Mouse (Mus musculus): ENCODE data around the gene N4bp3. TPM values are rescaled to one million over a fixed set of nuclear protein-coding genes. Genes with fewer than 3 reads are reported as not detected.
"Not testable (repeated sequence)": the region's sequence is repeated elsewhere in the genome, so short reads cannot be mapped to it uniquely, and the experiment has no call there.

Gene N4bp3
- polyA plus RNA-seq, 1 experiment from 2014 or later = 20.7 TPM

GRCm38 (mm10) chr11:51677737-51678418, 27.2 kb upstream of the N4bp3 start:
- H3K4me3 ChIP-seq (replicated peaks; ENCODE audit: low read length) = no peak overlapping the region
- no peaks in the 10 kb centered on the region for H3K9me3 ChIP-seq (replicated peaks; ENCODE audit: control insufficient read depth, low read length)
- H3K27me3 ChIP-seq (ENCODE audit: control insufficient read depth, insufficient read depth, low read length) = no peaks in the 10 kb centered on the region
- 53% methylated on average over 6 of the region's 6 CpGs for WGBS
- no peak overlapping the region for H3K4me2 ChIP-seq (ENCODE audit: low read depth, low read length)
- ATAC-seq (ENCODE audit: insufficient read depth, low FRiP score) = no peak
- H3K9ac ChIP-seq (ENCODE audit: low read length) = no peak overlapping the region
- 0 out of 2 replicates have a peak, but pooled peaks cover 3% of the 10 kb centered on the region for H3K4me1 ChIP-seq (ENCODE audit: control insufficient read depth, insufficient read depth, low read length)
- H3K27ac ChIP-seq (ENCODE audit: low read length) = no peak overlapping the region
- no peaks in the 10 kb centered on the region for H3K36me3 ChIP-seq (ENCODE audit: control insufficient read depth, insufficient read depth, low read length)

GRCm38 (mm10) chr11:51675386-51675785, 24.7 kb upstream of the N4bp3 start:
- no peak for ATAC-seq (ENCODE audit: insufficient read depth, low FRiP score)
- no peaks in the 10 kb centered on the region for H3K4me1 ChIP-seq (ENCODE audit: control insufficient read depth, insufficient read depth, low read length)
- H3K27me3 ChIP-seq (ENCODE audit: control insufficient read depth, insufficient read depth, low read length) = no peaks in the 10 kb centered on the region
- no peak overlapping the region for H3K4me3 ChIP-seq (replicated peaks; ENCODE audit: low read length)
- H3K27ac ChIP-seq (ENCODE audit: low read length) = no peak overlapping the region
- no peaks in the 10 kb centered on the region for H3K9me3 ChIP-seq (replicated peaks; ENCODE audit: control insufficient read depth, low read length)
- H3K4me2 ChIP-seq (ENCODE audit: low read depth, low read length) = no peak overlapping the region
- WGBS = 82% methylated on average over 5 of the region's 5 CpGs
- H3K36me3 ChIP-seq (ENCODE audit: control insufficient read depth, insufficient read depth, low read length) = no peaks in the 10 kb centered on the region
- no peak overlapping the region for H3K9ac ChIP-seq (ENCODE audit: low read length)

- WGBS = 79% methylated on average over 9 of the region's 9 CpGs
- Histone ChIP-seq H3K27me3 (ENCODE audit: control insufficient read depth, insufficient read depth, low read length) (no peaks in the 10 kb centered on the region), H3K9me3 (replicated peaks; ENCODE audit: control insufficient read depth, low read length) (no peaks in the 10 kb centered on the region), H3K4me2 (ENCODE audit: low read depth, low read length) (no peak overlapping the region), H3K9ac (ENCODE audit: low read length) (no peak overlapping the region), H3K4me1 (ENCODE audit: control insufficient read depth, insufficient read depth, low read length) (no peaks in the 10 kb centered on the region), H3K27ac (ENCODE audit: low read length) (no peak overlapping the region), H3K4me3 (replicated peaks; ENCODE audit: low read length) (no peak overlapping the region), H3K36me3 (ENCODE audit: control insufficient read depth, insufficient read depth, low read length) (no peaks in the 10 kb centered on the region)
- no peak for ATAC-seq (ENCODE audit: insufficient read depth, low FRiP score)
These were observed 22.6 kb upstream of the N4bp3 start for GRCm38 (mm10) chr11:51673291-51673690.

- Histone ChIP-seq H3K9me3 (replicated peaks; ENCODE audit: control insufficient read depth, low read length) (no peaks in the 10 kb centered on the region), H3K36me3 (ENCODE audit: control insufficient read depth, insufficient read depth, low read length) (no peaks in the 10 kb centered on the region), H3K27me3 (ENCODE audit: control insufficient read depth, insufficient read depth, low read length) (no peaks in the 10 kb centered on the region), H3K4me2 (ENCODE audit: low read depth, low read length) (no peak overlapping the region), H3K4me1 (ENCODE audit: control insufficient read depth, insufficient read depth, low read length) (no peaks in the 10 kb centered on the region), H3K27ac (ENCODE audit: low read length) (no peak overlapping the region), H3K4me3 (replicated peaks; ENCODE audit: low read length) (no peak overlapping the region), H3K9ac (ENCODE audit: low read length) (no peak overlapping the region)
- no peak for ATAC-seq (ENCODE audit: insufficient read depth, low FRiP score)
- 72% methylated on average over 2 of the region's 2 CpGs for WGBS
These were observed 20.7 kb upstream of the N4bp3 start for GRCm38 (mm10) chr11:51671376-51671775.

GRCm38 (mm10) chr11:51670846-51671245, 20.2 kb upstream of the N4bp3 start:
- Histone ChIP-seq H3K9ac (ENCODE audit: low read length) (no peak overlapping the region), H3K4me1 (ENCODE audit: control insufficient read depth, insufficient read depth, low read length) (no peaks in the 10 kb centered on the region), H3K27me3 (ENCODE audit: control insufficient read depth, insufficient read depth, low read length) (no peaks in the 10 kb centered on the region), H3K4me3 (replicated peaks; ENCODE audit: low read length) (no peak overlapping the region), H3K9me3 (replicated peaks; ENCODE audit: control insufficient read depth, low read length) (no peaks in the 10 kb centered on the region), H3K4me2 (ENCODE audit: low read depth, low read length) (no peak overlapping the region), H3K36me3 (ENCODE audit: control insufficient read depth, insufficient read depth, low read length) (no peaks in the 10 kb centered on the region), H3K27ac (ENCODE audit: low read length) (no peak overlapping the region)
- no peak for ATAC-seq (ENCODE audit: insufficient read depth, low FRiP score)
- WGBS = 91% methylated on average over 7 of the region's 7 CpGs

GRCm38 (mm10) chr11:51664747-51665146, 14.1 kb upstream of the N4bp3 start:
- not testable (repeated sequence) for H3K27me3 ChIP-seq (ENCODE audit: control insufficient read depth, insufficient read depth, low read length); H3K9ac ChIP-seq (ENCODE audit: low read length); H3K4me1 ChIP-seq (ENCODE audit: control insufficient read depth, insufficient read depth, low read length); H3K36me3 ChIP-seq (ENCODE audit: control insufficient read depth, insufficient read depth, low read length); ATAC-seq (ENCODE audit: insufficient read depth, low FRiP score); H3K27ac ChIP-seq (ENCODE audit: low read length); H3K4me2 ChIP-seq (ENCODE audit: low read depth, low read length); H3K4me3 ChIP-seq (replicated peaks; ENCODE audit: low read length); H3K9me3 ChIP-seq (replicated peaks; ENCODE audit: control insufficient read depth, low read length)
- 90% methylated on average over 7 of the region's 7 CpGs for WGBS

- Histone ChIP-seq H3K9ac (ENCODE audit: low read length) (no peak overlapping the region), H3K36me3 (ENCODE audit: control insufficient read depth, insufficient read depth, low read length) (no peaks in the 10 kb centered on the region), H3K9me3 (replicated peaks; ENCODE audit: control insufficient read depth, low read length) (no peaks in the 10 kb centered on the region), H3K27ac (ENCODE audit: low read length) (no peak overlapping the region), H3K27me3 (ENCODE audit: control insufficient read depth, insufficient read depth, low read length) (no peaks in the 10 kb centered on the region), H3K4me3 (replicated peaks; ENCODE audit: low read length) (no peak overlapping the region), H3K4me2 (ENCODE audit: low read depth, low read length) (no peak overlapping the region), H3K4me1 (ENCODE audit: control insufficient read depth, insufficient read depth, low read length) (peaks cover 7% of the 10 kb centered on the region)
- 75% methylated on average over 7 of the region's 7 CpGs for WGBS
- ATAC-seq (ENCODE audit: insufficient read depth, low FRiP score) = no peak
These were observed 12.0 kb upstream of the N4bp3 start for GRCm38 (mm10) chr11:51662632-51663031.

- Histone ChIP-seq H3K9me3 (replicated peaks; ENCODE audit: control insufficient read depth, low read length) (no peaks in the 10 kb centered on the region), H3K9ac (ENCODE audit: low read length) (no peak overlapping the region), H3K4me1 (ENCODE audit: control insufficient read depth, insufficient read depth, low read length) (peaks cover 7% of the 10 kb centered on the region), H3K27ac (ENCODE audit: low read length) (no peak overlapping the region), H3K4me3 (replicated peaks; ENCODE audit: low read length) (no peak overlapping the region), H3K4me2 (ENCODE audit: low read depth, low read length) (no peak overlapping the region), H3K27me3 (ENCODE audit: control insufficient read depth, insufficient read depth, low read length) (no peaks in the 10 kb centered on the region), H3K36me3 (ENCODE audit: control insufficient read depth, insufficient read depth, low read length) (no peaks in the 10 kb centered on the region)
- WGBS = 87% methylated on average over 16 of the region's 16 CpGs
- no peak for ATAC-seq (ENCODE audit: insufficient read depth, low FRiP score)
These were observed 11.3 kb upstream of the N4bp3 start for GRCm38 (mm10) chr11:51661867-51662365.

GRCm38 (mm10) chr11:51658705-51659104, 8.1 kb upstream of the N4bp3 start:
- H3K9me3 ChIP-seq (replicated peaks; ENCODE audit: control insufficient read depth, low read length) = no peaks in the 10 kb centered on the region
- peaks cover 7% of the 10 kb centered on the region for H3K4me1 ChIP-seq (ENCODE audit: control insufficient read depth, insufficient read depth, low read length)
- H3K4me2 ChIP-seq (ENCODE audit: low read depth, low read length) = no peak overlapping the region
- peak; percentile 84 for ATAC-seq (ENCODE audit: insufficient read depth, low FRiP score)
- H3K9ac ChIP-seq (ENCODE audit: low read length) = peak overlapping the region; percentile 16; the same call in 1 of the 2 replicates
- no peaks in the 10 kb centered on the region for H3K27me3 ChIP-seq (ENCODE audit: control insufficient read depth, insufficient read depth, low read length)
- no peak overlapping the region for H3K4me3 ChIP-seq (replicated peaks; ENCODE audit: low read length)
- H3K36me3 ChIP-seq (ENCODE audit: control insufficient read depth, insufficient read depth, low read length) = no peaks in the 10 kb centered on the region
- peak overlapping the region; percentile 27; the same call in 1 of the 2 replicates for H3K27ac ChIP-seq (ENCODE audit: low read length)
- 49% methylated on average over 6 of the region's 6 CpGs for WGBS

Measured in stomach, embryonic 16.5 days (tissue).